Mouse (Mus musculus): ENCODE measurements at regions not wholly inside any gene's neighbourhood (a gene's known extent, or its start where the extent isn't known, plus 50 kb on each side); places are given as distances from the start of the nearest gene placed in this dataset.

- no peak for TF ChIP-seq CTCF (IDR thresholded peaks at IDR 0.05; ENCODE audit: borderline replicate concordance, insufficient read depth, low read length)
- TF ChIP-seq POLR2A (IDR thresholded peaks at IDR 0.05; ENCODE audit: low read depth, low read length), result no peak
Measured at GRCm38 (mm10) chr9:41469414-41469813, 307.9 kb upstream of the Ubash3b start.
